Mouse (Mus musculus) adrenal gland, postnatal 10 days (tissue): Measurements from ENCODE around the gene Poll. TPM values are rescaled to one million over a fixed set of nuclear protein-coding genes. Genes with fewer than 3 reads are reported as not detected.

Source experiments
- DNase-seq: peaks from one replicate; pipeline ENCODE4 v3.0.0; 2021; ENCODE audit warnings: mixed read lengths
- total RNA-seq, 2 experiments: library from RNA; stranded (reverse); gene quantifications; 2 replicates each; pipeline ENCODE4 v1.2.3; 2021

Gene Poll
- total RNA-seq, 2 experiments from 2014 or later, result 9.0 to 10.7 TPM

DNA sequence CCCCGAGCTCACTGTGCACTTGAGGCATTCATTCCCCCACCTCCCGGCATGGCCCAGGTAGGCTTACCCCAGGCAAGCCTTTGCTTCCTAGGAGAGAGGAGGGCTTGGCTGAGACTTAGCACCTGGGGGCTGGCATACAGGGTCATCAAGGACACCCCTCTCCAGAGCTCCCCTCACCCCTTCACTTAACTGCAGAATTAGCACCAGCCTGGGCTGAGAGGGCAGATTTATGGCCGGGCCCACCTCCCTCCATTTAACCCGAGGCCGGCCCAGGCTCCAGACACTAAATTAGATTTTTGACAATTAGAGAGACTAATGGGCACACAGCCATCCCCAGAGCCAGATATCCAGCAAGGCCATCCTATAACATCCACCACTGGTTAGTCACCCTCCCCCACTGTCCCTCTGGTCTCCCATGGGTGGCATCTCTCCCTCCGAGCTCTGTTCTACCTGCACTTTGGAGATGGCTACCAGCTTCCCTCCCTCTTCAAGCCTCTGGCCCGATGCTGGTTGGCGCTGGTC, 25.1 kb downstream of the Poll start:
- peak; percentile 34 for DNase-seq

DNA sequence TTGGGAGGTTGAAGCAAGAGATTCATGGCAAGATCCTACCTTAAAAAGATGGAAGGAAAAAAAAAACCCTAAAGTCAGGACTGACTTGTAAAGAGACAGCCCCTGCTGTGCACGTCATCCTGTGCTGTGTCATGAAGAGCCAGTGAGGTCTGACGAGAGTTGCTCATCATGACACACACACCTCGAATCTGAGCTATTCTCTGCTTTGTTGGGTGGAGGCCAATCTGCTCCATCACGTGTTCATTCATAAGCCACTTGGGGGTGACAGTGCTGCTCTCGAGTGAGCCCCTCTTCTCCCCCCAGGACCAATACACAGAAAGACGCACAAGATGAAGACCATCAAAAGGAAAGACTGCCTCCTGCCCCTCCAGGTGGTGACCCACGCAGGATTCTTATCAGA, 26.7 kb downstream of the Poll start:
- no peak for DNase-seq

DNA sequence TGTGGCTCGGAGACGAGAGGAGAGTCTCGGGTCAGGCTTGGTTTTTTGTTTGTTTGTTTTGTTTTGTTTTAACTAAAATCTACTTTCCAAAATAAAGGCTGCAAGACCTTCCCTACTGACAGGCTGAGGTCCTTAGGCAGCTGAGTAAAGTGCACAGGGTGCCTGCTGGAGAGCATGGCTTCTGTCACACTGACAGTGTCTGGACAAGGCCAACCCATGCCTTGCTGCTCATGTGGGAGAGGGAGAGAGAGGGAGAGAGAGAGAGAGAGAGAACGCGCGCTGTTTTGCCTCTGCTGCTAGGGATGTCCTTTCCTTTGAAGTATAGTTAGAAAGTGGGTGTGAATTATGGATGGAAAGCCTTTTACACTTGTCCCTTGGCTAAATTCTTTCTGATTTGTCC, 28.8 kb downstream of the Poll start:
- no peak for DNase-seq

- DNase-seq, result peak; percentile 68
Measured at GRCm38 (mm10) chr19:45530200-45530995, 29.9 kb downstream of the Poll start.

GRCm38 (mm10) chr19:45529294-45529693, 31.0 kb downstream of the Poll start:
- DNase-seq, result no peak

DNA sequence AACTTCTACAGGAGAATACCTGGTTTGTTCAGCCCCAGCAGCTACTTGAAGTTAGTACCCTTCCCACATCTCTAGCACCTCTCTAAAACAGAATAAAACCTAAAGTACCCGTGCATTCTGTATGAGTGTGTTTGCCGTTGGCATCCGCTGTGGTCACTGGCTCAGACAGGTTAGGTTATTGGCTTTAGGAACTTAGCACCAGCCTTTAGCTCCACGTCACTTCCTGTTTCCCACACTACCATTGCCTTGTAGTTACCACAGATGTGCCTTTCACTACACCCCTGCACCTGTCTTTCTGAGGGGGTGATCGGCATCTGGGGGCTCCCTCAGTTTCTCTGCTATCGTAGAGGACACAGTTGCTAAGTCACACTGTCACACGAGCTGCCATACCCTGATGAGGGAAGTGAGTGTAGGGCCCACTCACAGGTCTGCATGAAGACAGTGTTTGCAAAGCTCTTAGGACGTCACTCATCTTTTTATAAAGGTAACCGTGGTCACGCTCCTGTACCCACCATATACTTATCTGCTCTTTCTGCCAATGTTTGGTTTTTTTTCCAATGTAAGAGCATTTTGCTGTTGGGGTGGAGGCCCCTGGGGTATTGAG, 32.3 kb downstream of the Poll start:
- no peak for DNase-seq

DNA sequence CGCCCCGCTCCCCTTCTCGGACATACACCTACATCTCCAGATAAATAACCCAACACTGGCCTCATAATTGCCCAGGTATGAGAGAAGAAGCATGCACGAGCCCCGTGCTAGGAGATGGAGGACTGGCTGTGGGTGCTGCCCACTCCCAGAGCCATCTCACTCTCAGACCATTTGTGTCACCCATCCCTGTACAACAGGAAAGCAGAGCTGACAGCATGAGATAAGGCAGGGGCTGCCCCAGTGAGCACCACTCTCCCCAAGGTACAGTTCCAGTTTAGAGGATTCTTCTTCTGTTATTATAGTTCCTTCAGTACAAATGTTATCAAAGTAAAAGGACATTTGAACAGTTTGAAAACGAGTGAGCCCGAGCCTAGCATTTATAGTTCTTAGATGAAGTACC, 32.9 kb downstream of the Poll start:
- DNase-seq, result no peak

- DNase-seq, result no peak
Measured at GRCm38 (mm10) chr19:45516264-45516663, 44.1 kb downstream of the Poll start.

GRCm38 (mm10) chr19:45515341-45515740, 45.0 kb downstream of the Poll start:
- no peak for DNase-seq

- DNase-seq, result no peak
Measured at GRCm38 (mm10) chr19:45511406-45511805, 48.9 kb downstream of the Poll start.

DNA sequence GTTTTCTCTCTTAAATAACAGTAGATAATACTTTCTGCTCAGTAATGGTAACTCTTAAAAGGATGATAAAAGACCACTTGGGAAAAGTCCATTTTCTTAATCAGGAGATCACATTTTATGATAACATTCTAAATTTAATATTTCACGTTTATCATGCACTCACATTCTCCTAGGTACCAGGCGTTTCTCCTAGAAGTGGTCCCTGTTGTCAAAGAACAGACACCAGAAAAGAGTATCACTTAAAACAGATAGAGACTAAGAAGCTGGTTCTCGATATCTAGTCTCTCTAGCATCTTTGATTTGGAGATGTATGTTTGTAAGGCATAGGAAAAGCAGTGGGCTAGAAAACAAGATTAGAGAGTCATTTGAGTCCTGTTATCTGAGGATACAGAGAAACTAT, 49.7 kb downstream of the Poll start:
- DNase-seq, result no peak

GRCm38 (mm10) chr19:45507531-45507930, 52.8 kb downstream of the Poll start:
- no peak for DNase-seq

DNA sequence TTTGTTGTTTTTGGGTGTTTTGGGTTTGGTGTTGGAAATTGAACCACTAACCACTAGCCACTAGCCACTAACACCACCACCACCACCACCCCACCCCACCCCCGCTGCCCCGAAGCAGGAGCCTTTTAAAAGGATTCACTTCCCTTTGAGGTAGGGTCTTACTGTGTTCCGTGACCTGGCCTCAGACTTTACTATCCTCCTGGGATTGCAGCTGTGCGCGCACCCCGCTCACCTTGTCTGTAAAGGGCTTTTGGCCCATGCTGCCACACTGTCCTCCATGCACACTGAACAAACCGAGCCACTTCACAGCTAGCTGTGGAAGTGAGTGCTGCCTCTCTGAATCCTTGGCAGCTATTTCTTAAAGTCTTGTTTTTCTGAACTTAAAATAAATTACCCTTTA, 54.9 kb downstream of the Poll start:
- DNase-seq, result no peak

Other genes with a start within 250 kb of the Poll start
- gene Btrc, start 196.8 kb downstream of the Poll start, total RNA-seq, result 10 to 100 TPM; 26.4 to 33.3 TPM
- gene Gm17018, start 84 bp upstream of the Poll start, total RNA-seq, result 10 to 100 TPM; 21.0 to 22.5 TPM
- 10 to 100 TPM; 33.8 to 37.1 TPM for gene Fbxw4, start 99.8 kb upstream of the Poll start, total RNA-seq
- gene Fgf8, start 182.4 kb upstream of the Poll start, total RNA-seq, result not detected
- 10 to 100 TPM; 29.0 to 31.5 TPM for gene Npm3, start 189.1 kb upstream of the Poll start, total RNA-seq
- gene Mgea5, start 223.3 kb upstream of the Poll start, total RNA-seq, result 10 to 100 TPM; 54.7 to 69.3 TPM